Mouse (Mus musculus): ENCODE results near the gene Nbas. TPM values are rescaled to one million over a fixed set of nuclear protein-coding genes. Genes with fewer than 3 reads are reported as not detected.

Gene Nbas
- total and polyA plus RNA-seq, 3 experiments: 12.8 to 33.6 (median 28.9) TPM

DNA sequence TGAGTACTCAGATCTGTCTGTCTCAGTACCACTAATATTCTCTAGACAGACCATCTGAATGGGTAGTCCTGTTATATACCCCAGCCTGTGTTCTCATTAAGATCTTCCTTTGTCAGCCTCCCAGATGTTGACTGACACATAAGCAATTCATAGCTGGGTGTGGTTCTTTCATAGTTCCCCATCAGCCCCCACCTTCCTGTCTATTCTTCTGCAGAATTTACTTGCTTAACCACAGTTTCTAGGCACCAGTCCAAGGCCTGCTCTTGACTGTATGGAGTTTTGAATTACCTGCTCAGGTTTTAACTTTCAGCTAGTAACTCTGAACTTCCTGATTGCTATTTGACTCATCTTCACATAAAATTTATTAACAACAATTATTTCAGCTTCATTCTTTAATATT lies 141.3 kb downstream of the Nbas start:
- no peaks in the 10 kb centered on the region for H3K27me3 ChIP-seq (ENCODE audit: control insufficient read depth, insufficient read depth, low read length)
- intact Hi-C loops (cut with DNase I): no loop called here
- H3K27ac ChIP-seq: no peak overlapping the region
- no peaks in the 10 kb centered on the region for H3K36me3 ChIP-seq (ENCODE audit: control insufficient read depth, insufficient read depth, low read length)
- DNase-seq: no peak
- no peaks in the 10 kb centered on the region for H3K4me1 ChIP-seq (ENCODE audit: control insufficient read depth, insufficient read depth, low read length)
- no peak overlapping the region for H3K9ac ChIP-seq (ENCODE audit: low read depth, low read length)
- no peak for TF ChIP-seq POLR2A (IDR thresholded peaks at IDR 0.05; ENCODE audit: insufficient read depth, low read depth, low read length)
- TF ChIP-seq CTCF (IDR thresholded peaks at IDR 0.05): no peak
- TF ChIP-seq EP300 (IDR thresholded peaks at IDR 0.05; ENCODE audit: insufficient read depth, low read depth, low read length): no peak
- H3K4me3 ChIP-seq: no peak overlapping the region
- no peaks in the 10 kb centered on the region for H3K79me2 ChIP-seq (replicated peaks; ENCODE audit: control insufficient read depth, insufficient read depth, low read length)

DNA sequence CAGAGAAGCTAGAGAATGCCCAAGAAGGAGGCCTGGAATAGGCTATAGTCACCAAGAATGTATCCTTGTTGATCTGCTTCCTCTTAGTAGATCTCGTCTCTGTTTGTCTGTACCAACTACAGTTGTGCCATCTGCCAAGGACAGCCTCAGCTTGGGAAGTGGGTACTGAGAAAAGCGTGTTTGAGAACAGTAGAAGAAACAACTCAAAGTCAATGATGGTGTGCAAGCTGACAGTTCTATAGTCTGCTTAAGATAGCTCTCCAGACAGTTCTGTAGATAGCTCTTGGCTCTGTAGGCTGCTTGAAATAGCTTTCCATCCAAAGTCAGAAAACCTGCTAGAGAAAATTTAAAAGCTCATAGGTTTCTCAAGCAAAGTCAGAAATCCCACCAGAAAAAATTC lies 149.7 kb downstream of the Nbas start:
- DNase-seq: no peak
- Histone ChIP-seq H3K4me3 (no peak overlapping the region), H3K36me3 (ENCODE audit: control insufficient read depth, insufficient read depth, low read length) (no peaks in the 10 kb centered on the region), H3K27ac (no peak overlapping the region), H3K9ac (ENCODE audit: low read depth, low read length) (no peak overlapping the region), H3K79me2 (replicated peaks; ENCODE audit: control insufficient read depth, insufficient read depth, low read length) (no peaks in the 10 kb centered on the region), H3K27me3 (ENCODE audit: control insufficient read depth, insufficient read depth, low read length) (no peaks in the 10 kb centered on the region), H3K4me1 (ENCODE audit: control insufficient read depth, insufficient read depth, low read length) (no peaks in the 10 kb centered on the region)
- intact Hi-C loops (cut with DNase I): no loop called here
- TF ChIP-seq CTCF (IDR thresholded peaks at IDR 0.05) (no peak), POLR2A (IDR thresholded peaks at IDR 0.05; ENCODE audit: insufficient read depth, low read depth, low read length) (no peak), EP300 (IDR thresholded peaks at IDR 0.05; ENCODE audit: insufficient read depth, low read depth, low read length) (no peak)
- WGBS: 95% methylated on average over 2 of the region's 2 CpGs

DNA sequence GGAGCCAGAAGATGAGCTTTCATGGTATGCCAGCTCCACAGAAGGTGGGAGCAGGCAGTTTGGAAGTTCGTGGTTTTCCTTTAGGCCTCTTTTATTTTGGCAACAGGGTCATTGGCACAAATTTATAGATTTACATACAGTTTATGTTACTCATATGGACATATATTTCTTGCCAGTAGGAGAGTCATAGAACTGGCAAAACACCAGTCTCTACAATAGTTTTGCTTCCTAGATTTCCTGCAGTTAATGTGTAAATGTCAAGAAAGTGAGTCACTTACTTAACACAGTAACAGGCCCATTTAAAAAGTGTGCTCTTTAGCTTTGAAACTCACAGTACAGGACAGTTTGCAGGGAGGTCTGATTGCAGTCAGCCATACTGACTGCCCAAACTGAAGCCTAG lies 161.3 kb downstream of the Nbas start:
- TF ChIP-seq CTCF (IDR thresholded peaks at IDR 0.05): no peak
- TF ChIP-seq POLR2A (IDR thresholded peaks at IDR 0.05; ENCODE audit: insufficient read depth, low read depth, low read length): no peak
- TF ChIP-seq EP300 (IDR thresholded peaks at IDR 0.05; ENCODE audit: insufficient read depth, low read depth, low read length): no peak
- H3K4me1 ChIP-seq (ENCODE audit: control insufficient read depth, insufficient read depth, low read length): no peaks in the 10 kb centered on the region
- 80% methylated on average over 1 of the region's 1 CpGs for WGBS
- no peaks in the 10 kb centered on the region for H3K79me2 ChIP-seq (replicated peaks; ENCODE audit: control insufficient read depth, insufficient read depth, low read length)
- H3K27ac ChIP-seq: no peak overlapping the region
- no peaks in the 10 kb centered on the region for H3K27me3 ChIP-seq (ENCODE audit: control insufficient read depth, insufficient read depth, low read length)
- H3K4me3 ChIP-seq: no peak overlapping the region
- H3K9ac ChIP-seq (ENCODE audit: low read depth, low read length): no peak overlapping the region
- intact Hi-C loops (cut with DNase I): no loop called here
- no peak for DNase-seq
- no peaks in the 10 kb centered on the region for H3K36me3 ChIP-seq (ENCODE audit: control insufficient read depth, insufficient read depth, low read length)

DNA sequence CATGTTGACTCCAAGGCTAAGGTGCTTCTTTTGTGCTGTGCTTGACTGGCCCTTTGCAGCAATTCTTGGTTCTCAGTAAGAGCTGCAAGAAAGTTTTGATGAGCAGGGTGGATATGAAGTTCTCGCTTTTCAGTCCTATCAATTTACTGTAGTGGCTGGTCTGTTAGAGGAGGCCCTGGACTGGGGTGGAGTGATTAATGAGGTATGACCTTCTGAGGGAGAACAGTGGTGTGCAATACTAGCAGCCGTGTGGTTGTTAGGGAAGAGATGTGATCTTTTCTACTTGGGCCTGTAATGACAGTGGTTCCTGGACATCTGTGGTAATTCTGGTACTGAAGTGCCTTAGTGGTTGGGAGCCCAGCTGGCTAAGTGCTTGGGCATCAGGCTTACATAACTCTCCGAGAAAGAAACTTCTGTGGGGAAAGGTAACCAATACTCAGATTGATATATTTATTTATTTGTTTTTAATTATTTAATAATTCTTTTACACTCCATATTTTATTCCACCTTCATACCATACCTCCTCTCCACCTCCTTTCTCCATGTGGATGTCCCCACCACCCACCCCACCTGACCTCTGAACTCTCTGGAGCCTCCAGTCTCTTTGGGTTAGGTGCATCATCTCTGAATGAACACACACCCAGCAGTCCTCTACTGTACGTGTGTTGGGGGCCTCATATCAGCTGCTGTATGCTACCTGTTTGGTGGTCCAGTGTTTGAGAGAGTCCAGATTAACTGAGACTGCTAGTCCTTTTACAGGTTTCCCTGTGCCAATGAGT lies 175.9 kb downstream of the Nbas start:
- 92% methylated on average over 4 of the region's 4 CpGs for WGBS
- TF ChIP-seq POLR2A (IDR thresholded peaks at IDR 0.05; ENCODE audit: insufficient read depth, low read depth, low read length) (no peak), CTCF (IDR thresholded peaks at IDR 0.05) (no peak), EP300 (IDR thresholded peaks at IDR 0.05; ENCODE audit: insufficient read depth, low read depth, low read length) (no peak)
- DNase-seq: no peak
- no peaks in the 10 kb centered on the region for H3K27me3 ChIP-seq (ENCODE audit: control insufficient read depth, insufficient read depth, low read length)
- H3K79me2 ChIP-seq (replicated peaks; ENCODE audit: control insufficient read depth, insufficient read depth, low read length): no peaks in the 10 kb centered on the region
- no peaks in the 10 kb centered on the region; the same call in 1 of the 2 replicates for H3K36me3 ChIP-seq (ENCODE audit: control insufficient read depth, insufficient read depth, low read length)
- H3K4me1 ChIP-seq (ENCODE audit: control insufficient read depth, insufficient read depth, low read length): no peaks in the 10 kb centered on the region
- H3K27ac ChIP-seq: no peak overlapping the region
- intact Hi-C loops (cut with DNase I): no loop called here
- no peak overlapping the region for H3K4me3 ChIP-seq
- H3K9ac ChIP-seq (ENCODE audit: low read depth, low read length): no peak overlapping the region

DNA sequence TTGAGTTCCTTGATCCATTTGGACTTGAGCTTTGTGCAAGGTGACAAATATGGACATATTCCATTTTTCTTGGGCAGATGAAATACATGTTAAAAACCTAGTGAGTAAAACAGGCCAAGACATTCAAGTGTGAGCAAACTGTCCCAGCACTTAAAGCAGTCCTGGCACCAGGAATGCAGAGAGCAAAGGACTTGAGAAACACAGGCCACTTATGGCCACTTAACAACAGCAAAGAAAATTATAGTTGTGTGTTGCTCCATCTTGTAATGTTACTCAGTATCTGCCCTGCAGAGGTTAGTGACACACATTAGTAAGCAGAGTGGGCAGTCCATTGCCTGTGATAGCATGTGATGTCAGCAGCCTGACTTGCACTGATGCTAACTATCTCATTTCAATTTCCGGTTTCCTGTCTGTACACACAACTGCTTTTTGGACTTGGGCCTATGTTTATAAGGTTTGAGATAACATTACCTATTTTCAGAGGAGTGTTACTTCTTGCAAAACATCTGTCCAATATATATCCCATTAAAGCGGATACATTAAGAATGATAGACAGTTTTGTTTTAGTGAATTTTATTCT lies 176.6 kb downstream of the Nbas start:
- Histone ChIP-seq H3K4me1 (ENCODE audit: control insufficient read depth, insufficient read depth, low read length) (no peaks in the 10 kb centered on the region), H3K4me3 (no peak overlapping the region), H3K79me2 (replicated peaks; ENCODE audit: control insufficient read depth, insufficient read depth, low read length) (no peaks in the 10 kb centered on the region), H3K9ac (ENCODE audit: low read depth, low read length) (no peak overlapping the region), H3K36me3 (ENCODE audit: control insufficient read depth, insufficient read depth, low read length) (no peaks in the 10 kb centered on the region; the same call in 1 of the 2 replicates), H3K27ac (no peak overlapping the region), H3K27me3 (ENCODE audit: control insufficient read depth, insufficient read depth, low read length) (no peaks in the 10 kb centered on the region)
- intact Hi-C loops (cut with DNase I): no loop called here
- TF ChIP-seq POLR2A (IDR thresholded peaks at IDR 0.05; ENCODE audit: insufficient read depth, low read depth, low read length): no peak
- TF ChIP-seq CTCF (IDR thresholded peaks at IDR 0.05): no peak
- TF ChIP-seq EP300 (IDR thresholded peaks at IDR 0.05; ENCODE audit: insufficient read depth, low read depth, low read length): no peak
- WGBS: 38% methylated on average over 2 of the region's 2 CpGs
- no peak for DNase-seq

DNA sequence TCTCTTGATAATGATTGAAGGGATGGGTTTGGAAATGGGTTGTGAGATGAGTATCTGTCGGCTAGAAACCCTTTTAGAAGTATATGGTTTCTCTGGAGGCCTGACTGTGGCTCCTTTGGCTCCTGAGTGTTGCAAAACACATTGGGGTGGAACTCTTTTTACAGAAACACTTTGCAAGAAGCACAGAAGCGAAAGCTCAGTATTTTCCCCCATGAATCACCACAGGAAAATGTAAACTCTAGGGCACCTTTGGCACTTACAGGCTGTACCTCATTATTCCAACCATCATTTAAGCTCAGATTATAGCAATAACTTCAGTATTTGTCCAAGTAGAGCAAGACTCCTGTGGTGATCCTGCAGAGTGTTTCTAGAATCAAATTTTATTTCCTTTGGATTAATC lies 180.0 kb downstream of the Nbas start:
- intact Hi-C loops (cut with DNase I): no loop called here
- Histone ChIP-seq H3K36me3 (ENCODE audit: control insufficient read depth, insufficient read depth, low read length) (no peaks in the 10 kb centered on the region), H3K79me2 (replicated peaks; ENCODE audit: control insufficient read depth, insufficient read depth, low read length) (no peaks in the 10 kb centered on the region), H3K9ac (ENCODE audit: low read depth, low read length) (no peak overlapping the region), H3K4me1 (ENCODE audit: control insufficient read depth, insufficient read depth, low read length) (no peaks in the 10 kb centered on the region), H3K27me3 (ENCODE audit: control insufficient read depth, insufficient read depth, low read length) (no peaks in the 10 kb centered on the region), H3K4me3 (no peak overlapping the region), H3K27ac (no peak overlapping the region)
- DNase-seq: no peak
- TF ChIP-seq EP300 (IDR thresholded peaks at IDR 0.05; ENCODE audit: insufficient read depth, low read depth, low read length) (no peak), POLR2A (IDR thresholded peaks at IDR 0.05; ENCODE audit: insufficient read depth, low read depth, low read length) (no peak), CTCF (IDR thresholded peaks at IDR 0.05) (no peak)
- WGBS: 90% methylated on average over 2 of the region's 2 CpGs
